Mouse (Mus musculus) forebrain, embryonic 13.5 days (tissue): ENCODE measurements around the gene Kcnmb2. TPM values are rescaled to one million over a fixed set of nuclear protein-coding genes. Genes with fewer than 3 reads are reported as not detected.
A peak's percentile ranks its signal among the peaks of the same experiment; 100 is the strongest.

Experiments used
- ATAC-seq: fragments of 200-750 bp; cut with Nextera tagmentation; 2 replicates; pipeline ENCODE4 v1.8.0; 2017
- H3K27ac ChIP-seq: fragments of 300-500 bp; sonication (generic); 2 replicates; pipeline ENCODE4 v1.5.1; 2015; ENCODE audit warnings: inconsistent platforms, mild to moderate bottlenecking, moderate library complexity
- H3K27me3 ChIP-seq: fragments of 300-500 bp; sonication (generic); 2 replicates; pipeline ENCODE4 v1.6.1; 2015; ENCODE audit warnings: mild to moderate bottlenecking, inconsistent platforms
- H3K36me3 ChIP-seq: fragments of 300-500 bp; sonication (generic); 2 replicates; pipeline ENCODE4 v1.6.1; 2015; ENCODE audit warnings: mild to moderate bottlenecking, inconsistent platforms; ENCODE audit not compliant: poor library complexity, severe bottlenecking
- H3K4me1 ChIP-seq: fragments of 300-500 bp; sonication (generic); 2 replicates; pipeline ENCODE4 v1.6.1; 2015; ENCODE audit warnings: inconsistent platforms
- H3K4me2 ChIP-seq: fragments of 300-500 bp; sonication (generic); 2 replicates; pipeline ENCODE4 v1.6.1; 2015; ENCODE audit warnings: inconsistent platforms, mild to moderate bottlenecking, moderate library complexity
- H3K4me3 ChIP-seq: fragments of 300-500 bp; sonication (generic); 2 replicates; pipeline ENCODE4 v1.5.1; 2015; ENCODE audit warnings: mild to moderate bottlenecking, inconsistent platforms
- H3K9ac ChIP-seq: fragments of 300-500 bp; sonication (generic); 2 replicates; pipeline ENCODE4 v1.6.1; 2015; ENCODE audit warnings: mild to moderate bottlenecking, inconsistent platforms
- H3K9me3 ChIP-seq: fragments of 300-500 bp; sonication (generic); replicated peaks from 2 replicates; pipeline ENCODE4 v1.6.1; 2016; ENCODE audit warnings: inconsistent platforms
- WGBS: fragments of 180-500 bp; shearing (Covaris S2); methylation state at CpG from one replicate; pipeline ENCODE4 v1.1.7; 2015; 5-methylcytosine and 5-hydroxymethylcytosine counted together
- polyA plus RNA-seq: library from polyadenylated mRNA; unstranded; fragments of >200 nt; fragmentation: Nextera tagmentation; extraction: Ambion mirVana; gene quantifications from 2 replicates; pipeline ENCODE4 v1.2.1, GENCODE M21; 2015

Kcnmb2 gene
- 3.0 and 4.0 TPM in 2 replicates for polyA plus RNA-seq

GRCm38 (mm10) chr3:31902504-31903330, at the start of gene Kcnmb2:
TSS of gene Kcnmb2 (plus strand) at chr3:31902507.
- Histone ChIP-seq H3K4me1 (peaks cover 9% of the 10 kb centered on the region; the same call in 1 of the 2 replicates), H3K36me3 (no peaks in the 10 kb centered on the region), H3K9ac (peak within 1 kb of the TSS; percentile 31), H3K27me3 (peaks cover 8% of the 10 kb centered on the region; the same call in 1 of the 2 replicates), H3K27ac (no peak within 1 kb of the TSS), H3K9me3 (no peaks in the 10 kb centered on the region), H3K4me3 (peak within 1 kb of the TSS; percentile 42), H3K4me2 (peak within 1 kb of the TSS; percentile 58)
- peak; percentile 80 for ATAC-seq
- under 1% methylated on average over 22 of the region's 22 CpGs for WGBS

- WGBS = 25% methylated on average over 5 of the region's 5 CpGs
- H3K4me2 ChIP-seq = no peak overlapping the region
- peaks cover 5% of the 10 kb centered on the region; the same call in 1 of the 2 replicates for H3K4me1 ChIP-seq
- no peak overlapping the region for H3K27ac ChIP-seq
- H3K36me3 ChIP-seq = no peaks in the 10 kb centered on the region
- no peaks in the 10 kb centered on the region for H3K27me3 ChIP-seq
- H3K4me3 ChIP-seq = no peak overlapping the region
- H3K9ac ChIP-seq = no peak overlapping the region
- no peak for ATAC-seq
- no peaks in the 10 kb centered on the region for H3K9me3 ChIP-seq
These were observed 38.8 kb upstream of the Kcnmb2 start for GRCm38 (mm10) chr3:31863522-31863921.

GRCm38 (mm10) chr3:31864070-31864469, 38.2 kb upstream of the Kcnmb2 start:
- Histone ChIP-seq H3K9me3 (no peaks in the 10 kb centered on the region), H3K27me3 (no peaks in the 10 kb centered on the region), H3K4me2 (no peak overlapping the region), H3K27ac (no peak overlapping the region), H3K9ac (no peak overlapping the region), H3K4me3 (no peak overlapping the region), H3K4me1 (peaks cover 5% of the 10 kb centered on the region; the same call in 1 of the 2 replicates), H3K36me3 (no peaks in the 10 kb centered on the region)
- no peak for ATAC-seq
- WGBS = 73% methylated on average over 3 of the region's 3 CpGs

GRCm38 (mm10) chr3:31871461-31871860, 30.8 kb upstream of the Kcnmb2 start:
- no peaks in the 10 kb centered on the region for H3K27me3 ChIP-seq
- no peak for ATAC-seq
- no peak overlapping the region for H3K9ac ChIP-seq
- no peak overlapping the region for H3K27ac ChIP-seq
- no peaks in the 10 kb centered on the region for H3K36me3 ChIP-seq
- no peaks in the 10 kb centered on the region for H3K9me3 ChIP-seq
- WGBS = 77% methylated on average over 3 of the region's 3 CpGs
- no peak overlapping the region for H3K4me2 ChIP-seq
- H3K4me3 ChIP-seq = no peak overlapping the region
- no peaks in the 10 kb centered on the region for H3K4me1 ChIP-seq

GRCm38 (mm10) chr3:31882621-31883131, 19.6 kb upstream of the Kcnmb2 start:
- 19% methylated on average over 12 of the region's 12 CpGs for WGBS
- H3K36me3 ChIP-seq = no peaks in the 10 kb centered on the region
- ATAC-seq = peak; percentile 48; the same call in 1 of the 2 replicates

GRCm38 (mm10) chr3:31892653-31893052, 9.7 kb upstream of the Kcnmb2 start:
- 52% methylated on average over 2 of the region's 2 CpGs for WGBS
- no peak overlapping the region for H3K9ac ChIP-seq
- no peaks in the 10 kb centered on the region for H3K36me3 ChIP-seq
- H3K27ac ChIP-seq = no peak overlapping the region
- H3K4me2 ChIP-seq = no peak overlapping the region
- no peaks in the 10 kb centered on the region for H3K9me3 ChIP-seq
- H3K4me1 ChIP-seq = no peaks in the 10 kb centered on the region
- ATAC-seq = no peak
- H3K27me3 ChIP-seq = no peaks in the 10 kb centered on the region
- H3K4me3 ChIP-seq = no peak overlapping the region

More at GRCm38 (mm10) chr3:31882621-31883131, 19.6 kb upstream of the Kcnmb2 start:
- H3K9me3 ChIP-seq = 0 out of 2 replicates have a peak, but pooled peaks cover 3% of the 10 kb centered on the region
- H3K4me1 ChIP-seq = 0 out of 2 replicates have a peak, but pooled peaks cover 10% of the 10 kb centered on the region
- no peak overlapping the region for H3K9ac ChIP-seq
- H3K4me2 ChIP-seq = no peak overlapping the region
- no peak overlapping the region for H3K4me3 ChIP-seq
- no peak overlapping the region for H3K27ac ChIP-seq
- H3K27me3 ChIP-seq = no peaks in the 10 kb centered on the region

GRCm38 (mm10) chr3:31903506-31903905, 1.2 kb downstream of the Kcnmb2 start:
- 1% methylated on average over 9 of the region's 9 CpGs for WGBS
- peak; percentile 43; the same call in 1 of the 2 replicates for ATAC-seq

GRCm38 (mm10) chr3:31904156-31904555, 1.8 kb downstream of the Kcnmb2 start:
- ATAC-seq = no peak

More at GRCm38 (mm10) chr3:31903506-31903905, 1.2 kb downstream of the Kcnmb2 start:
- Histone ChIP-seq H3K27ac (no peak overlapping the region), H3K4me2 (peak overlapping the region; percentile 58), H3K27me3 (peaks cover 8% of the 10 kb centered on the region; the same call in 1 of the 2 replicates), H3K4me1 (peaks cover 9% of the 10 kb centered on the region; the same call in 1 of the 2 replicates), H3K9ac (0 out of 2 replicates have a peak overlapping the region, but pooled peaks have one; percentile 5), H3K36me3 (no peaks in the 10 kb centered on the region), H3K4me3 (peak overlapping the region; percentile 42), H3K9me3 (no peaks in the 10 kb centered on the region)

GRCm38 (mm10) chr3:31911168-31911567, 8.9 kb downstream of the Kcnmb2 start:
- no peak for ATAC-seq
- H3K9me3 ChIP-seq = no peaks in the 10 kb centered on the region
- WGBS = 72% methylated on average over 5 of the region's 5 CpGs

More at GRCm38 (mm10) chr3:31904156-31904555, 1.8 kb downstream of the Kcnmb2 start:
- WGBS = 69% methylated on average over 5 of the region's 5 CpGs
- peaks cover 9% of the 10 kb centered on the region; the same call in 1 of the 2 replicates for H3K4me1 ChIP-seq
- H3K9me3 ChIP-seq = no peaks in the 10 kb centered on the region
- H3K4me2 ChIP-seq = peak overlapping the region; percentile 58; the same call in 1 of the 2 replicates
- H3K9ac ChIP-seq = no peak overlapping the region
- H3K36me3 ChIP-seq = no peaks in the 10 kb centered on the region
- no peak overlapping the region for H3K27ac ChIP-seq
- peaks cover 8% of the 10 kb centered on the region; the same call in 1 of the 2 replicates for H3K27me3 ChIP-seq
- H3K4me3 ChIP-seq = no peak overlapping the region

GRCm38 (mm10) chr3:31911690-31912089, 9.4 kb downstream of the Kcnmb2 start:
- Histone ChIP-seq H3K27me3 (no peaks in the 10 kb centered on the region), H3K36me3 (no peaks in the 10 kb centered on the region), H3K9me3 (no peaks in the 10 kb centered on the region), H3K4me1 (no peaks in the 10 kb centered on the region), H3K27ac (no peak overlapping the region), H3K9ac (no peak overlapping the region), H3K4me2 (no peak overlapping the region), H3K4me3 (no peak overlapping the region)
- ATAC-seq = no peak
- WGBS = 76% methylated on average over 3 of the region's 3 CpGs

More at GRCm38 (mm10) chr3:31911168-31911567, 8.9 kb downstream of the Kcnmb2 start:
- no peak overlapping the region for H3K4me2 ChIP-seq
- no peak overlapping the region for H3K27ac ChIP-seq
- no peak overlapping the region for H3K4me3 ChIP-seq
- H3K4me1 ChIP-seq = no peaks in the 10 kb centered on the region
- no peaks in the 10 kb centered on the region for H3K27me3 ChIP-seq
- no peak overlapping the region for H3K9ac ChIP-seq
- H3K36me3 ChIP-seq = no peaks in the 10 kb centered on the region

GRCm38 (mm10) chr3:31928544-31928943, 26.2 kb downstream of the Kcnmb2 start:
- no peaks in the 10 kb centered on the region for H3K9me3 ChIP-seq
- no peaks in the 10 kb centered on the region for H3K36me3 ChIP-seq
- H3K4me2 ChIP-seq = no peak overlapping the region
- no peaks in the 10 kb centered on the region for H3K4me1 ChIP-seq
- no peaks in the 10 kb centered on the region for H3K27me3 ChIP-seq
- WGBS = 88% methylated on average over 1 of the region's 1 CpGs
- no peak overlapping the region for H3K27ac ChIP-seq
- no peak overlapping the region for H3K4me3 ChIP-seq
- no peak for ATAC-seq
- no peak overlapping the region for H3K9ac ChIP-seq

GRCm38 (mm10) chr3:31934704-31935103, 32.4 kb downstream of the Kcnmb2 start:
- Histone ChIP-seq H3K36me3 (no peaks in the 10 kb centered on the region), H3K4me3 (no peak overlapping the region), H3K4me1 (no peaks in the 10 kb centered on the region), H3K9me3 (no peaks in the 10 kb centered on the region), H3K27ac (no peak overlapping the region), H3K4me2 (no peak overlapping the region), H3K27me3 (no peaks in the 10 kb centered on the region), H3K9ac (no peak overlapping the region)
- no peak for ATAC-seq
- 92% methylated on average over 1 of the region's 1 CpGs for WGBS
